Mouse (Mus musculus): ENCODE measurements at regions not wholly inside any gene's neighbourhood (a gene's known extent, or its start where the extent isn't known, plus 50 kb on each side); places are given as distances from the start of the nearest gene placed in this dataset.

DNA sequence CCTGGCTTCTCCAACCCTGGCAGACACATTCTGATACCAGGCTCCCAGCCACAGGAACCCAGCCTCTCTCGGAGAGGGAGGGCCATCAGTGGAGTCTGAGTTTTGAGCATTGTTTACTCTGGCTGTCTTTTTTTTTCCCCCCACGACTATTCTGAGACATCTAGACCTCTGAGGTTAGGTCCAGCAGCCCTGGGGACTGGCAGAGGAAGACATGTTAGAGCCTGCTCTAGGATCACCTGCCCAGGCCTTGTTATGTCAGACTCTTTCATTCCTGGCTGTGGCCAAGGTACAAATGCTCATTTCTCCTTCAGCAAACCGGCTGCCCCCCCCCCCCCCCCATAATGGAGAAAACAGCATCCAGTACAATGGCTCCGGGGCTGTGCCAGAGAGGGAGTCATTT is 291.4 kb downstream of the CK137956 start:
- H3K27ac ChIP-seq (ENCODE audit: control insufficient read depth, insufficient read depth, low read depth, low read length), result no peak overlapping the region
- no peaks in the 10 kb centered on the region for H3K4me1 ChIP-seq (ENCODE audit: control insufficient read depth, insufficient read depth, low read length)
- H3K4me3 ChIP-seq (ENCODE audit: control insufficient read depth, low read depth, low read length), result no peak overlapping the region
- TF ChIP-seq POLR2A (IDR thresholded peaks at IDR 0.05; ENCODE audit: control insufficient read depth, low read depth, low read length), result no peak
- no peak for TF ChIP-seq CTCF (IDR thresholded peaks at IDR 0.05; ENCODE audit: control insufficient read depth, insufficient read depth, insufficient replicate concordance, low read depth, low read length)
- H3K36me3 ChIP-seq (ENCODE audit: control insufficient read depth, insufficient read depth, low read length), result no peaks in the 10 kb centered on the region
- no peaks in the 10 kb centered on the region for H3K27me3 ChIP-seq (ENCODE audit: control insufficient read depth, insufficient read depth, low read length)

DNA sequence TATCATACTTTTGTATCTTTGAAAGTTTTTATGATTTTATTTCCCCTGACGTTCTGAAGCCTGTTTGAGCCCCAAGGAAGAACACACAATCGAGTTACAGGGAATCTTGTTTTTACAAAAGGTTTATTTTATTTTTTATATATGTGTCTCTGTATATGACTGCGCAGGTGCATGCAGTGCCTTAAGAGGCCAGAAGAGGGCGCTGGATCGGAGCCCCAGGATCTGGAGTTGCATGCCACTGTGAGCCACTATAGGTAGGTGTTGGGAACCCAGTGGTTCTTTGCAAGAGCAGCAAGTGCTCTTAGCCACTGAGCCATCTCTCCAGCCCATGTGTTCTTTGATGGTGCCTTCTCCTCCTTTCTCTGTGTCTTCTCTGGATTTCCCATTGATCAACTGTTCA is 292.3 kb downstream of the CK137956 start:
- peak; percentile 60; the same call in 1 of the 2 replicates for TF ChIP-seq CTCF (IDR thresholded peaks at IDR 0.05; ENCODE audit: control insufficient read depth, insufficient read depth, insufficient replicate concordance, low read depth, low read length)
- no peak for TF ChIP-seq POLR2A (IDR thresholded peaks at IDR 0.05; ENCODE audit: control insufficient read depth, low read depth, low read length)
- no peak overlapping the region for H3K4me3 ChIP-seq (ENCODE audit: control insufficient read depth, low read depth, low read length)
- no peaks in the 10 kb centered on the region for H3K27me3 ChIP-seq (ENCODE audit: control insufficient read depth, insufficient read depth, low read length)

DNA sequence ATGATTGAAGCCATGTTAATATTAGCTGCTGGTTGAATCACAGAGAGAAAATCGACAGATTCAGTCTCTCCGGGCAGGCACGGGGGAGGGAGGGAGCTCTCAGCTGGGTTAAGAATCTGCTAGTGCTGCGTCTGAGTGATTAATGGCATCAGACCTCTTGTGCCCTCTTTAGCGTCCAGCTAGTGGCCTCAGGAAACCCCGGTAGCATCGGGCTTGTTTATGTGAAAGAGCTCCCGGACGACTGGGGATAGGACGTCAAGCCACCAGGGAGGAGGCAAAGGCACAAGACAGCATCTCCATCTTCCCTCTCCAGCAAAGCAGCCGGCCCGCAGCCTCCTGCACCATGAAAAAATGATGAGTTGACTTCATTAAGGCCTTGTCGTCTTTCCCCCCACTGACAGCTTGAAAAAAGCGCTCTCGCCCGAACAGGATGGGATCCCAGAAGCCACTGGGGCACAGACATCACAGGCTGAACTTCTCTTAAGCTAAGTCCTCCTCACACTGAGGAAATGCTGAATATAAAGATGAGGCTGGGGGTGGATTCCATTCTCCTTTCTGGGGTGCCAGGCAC is 294.9 kb downstream of the CK137956 start:
- Histone ChIP-seq H3K4me1 (ENCODE audit: control insufficient read depth, insufficient read depth, low read length) (no peaks in the 10 kb centered on the region), H3K27ac (ENCODE audit: control insufficient read depth, insufficient read depth, low read depth, low read length) (no peak overlapping the region), H3K4me3 (ENCODE audit: control insufficient read depth, low read depth, low read length) (no peak overlapping the region), H3K36me3 (ENCODE audit: control insufficient read depth, insufficient read depth, low read length) (no peaks in the 10 kb centered on the region), H3K27me3 (ENCODE audit: control insufficient read depth, insufficient read depth, low read length) (no peaks in the 10 kb centered on the region)
- no peak for TF ChIP-seq POLR2A (IDR thresholded peaks at IDR 0.05; ENCODE audit: control insufficient read depth, low read depth, low read length)
- no peak for TF ChIP-seq CTCF (IDR thresholded peaks at IDR 0.05; ENCODE audit: control insufficient read depth, insufficient read depth, insufficient replicate concordance, low read depth, low read length)

More for the DNA sequence above, 292.3 kb downstream of the CK137956 start:
- H3K4me1 ChIP-seq (ENCODE audit: control insufficient read depth, insufficient read depth, low read length), result no peaks in the 10 kb centered on the region
- H3K36me3 ChIP-seq (ENCODE audit: control insufficient read depth, insufficient read depth, low read length), result no peaks in the 10 kb centered on the region
- no peak overlapping the region for H3K27ac ChIP-seq (ENCODE audit: control insufficient read depth, insufficient read depth, low read depth, low read length)

DNA sequence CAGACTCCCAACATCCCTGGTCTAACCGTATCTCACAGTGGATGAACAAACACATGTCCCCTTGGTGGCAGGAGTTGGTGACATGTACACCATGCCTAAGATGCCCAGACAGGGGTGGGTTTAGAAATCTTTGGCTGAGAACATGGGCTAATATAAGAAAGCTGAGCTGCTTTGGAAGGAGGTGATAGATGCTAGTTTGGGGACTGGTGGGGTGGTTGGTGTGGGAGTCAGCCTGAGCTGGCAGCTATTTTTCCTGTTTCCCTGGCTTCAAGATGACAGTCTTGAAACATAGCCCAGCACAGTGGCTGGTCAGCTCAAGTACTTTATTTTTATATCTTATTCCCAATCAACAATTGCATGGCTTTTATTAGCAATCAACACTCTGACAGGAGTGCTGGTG is 302.0 kb upstream of the Gjb5 start:
- Histone ChIP-seq H3K36me3 (ENCODE audit: control insufficient read depth, insufficient read depth, low read length) (no peaks in the 10 kb centered on the region), H3K27me3 (ENCODE audit: control insufficient read depth, insufficient read depth, low read length) (no peaks in the 10 kb centered on the region), H3K27ac (ENCODE audit: control insufficient read depth, insufficient read depth, low read depth, low read length) (no peak overlapping the region), H3K4me3 (ENCODE audit: control insufficient read depth, low read depth, low read length) (no peak overlapping the region), H3K4me1 (ENCODE audit: control insufficient read depth, insufficient read depth, low read length) (no peaks in the 10 kb centered on the region)
- TF ChIP-seq POLR2A (IDR thresholded peaks at IDR 0.05; ENCODE audit: control insufficient read depth, low read depth, low read length), result no peak
- TF ChIP-seq CTCF (IDR thresholded peaks at IDR 0.05; ENCODE audit: control insufficient read depth, insufficient read depth, insufficient replicate concordance, low read depth, low read length), result no peak

DNA sequence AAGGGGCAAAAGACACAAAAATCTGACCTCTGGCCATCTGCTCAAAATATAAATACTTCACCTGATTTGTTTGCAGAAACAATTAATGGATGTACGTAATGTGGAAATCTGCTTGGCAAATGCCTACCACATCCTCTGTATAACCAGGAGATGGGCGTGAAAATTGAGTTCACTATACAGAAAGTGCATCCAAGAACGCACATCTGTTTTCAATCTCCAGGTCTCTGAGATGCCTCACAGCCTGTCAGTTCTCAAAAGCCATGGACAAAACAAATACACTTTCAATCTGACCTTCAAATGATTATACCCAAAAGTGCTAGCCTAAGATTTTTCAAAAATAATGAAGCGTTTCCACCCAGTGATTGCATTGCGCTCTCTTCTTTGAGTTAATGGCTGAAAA is 293.6 kb upstream of the Gjb5 start:
- H3K27ac ChIP-seq (ENCODE audit: control insufficient read depth, insufficient read depth, low read depth, low read length), result no peak overlapping the region
- TF ChIP-seq CTCF (IDR thresholded peaks at IDR 0.05; ENCODE audit: control insufficient read depth, insufficient read depth, insufficient replicate concordance, low read depth, low read length) (no peak), POLR2A (IDR thresholded peaks at IDR 0.05; ENCODE audit: control insufficient read depth, low read depth, low read length) (no peak)

DNA sequence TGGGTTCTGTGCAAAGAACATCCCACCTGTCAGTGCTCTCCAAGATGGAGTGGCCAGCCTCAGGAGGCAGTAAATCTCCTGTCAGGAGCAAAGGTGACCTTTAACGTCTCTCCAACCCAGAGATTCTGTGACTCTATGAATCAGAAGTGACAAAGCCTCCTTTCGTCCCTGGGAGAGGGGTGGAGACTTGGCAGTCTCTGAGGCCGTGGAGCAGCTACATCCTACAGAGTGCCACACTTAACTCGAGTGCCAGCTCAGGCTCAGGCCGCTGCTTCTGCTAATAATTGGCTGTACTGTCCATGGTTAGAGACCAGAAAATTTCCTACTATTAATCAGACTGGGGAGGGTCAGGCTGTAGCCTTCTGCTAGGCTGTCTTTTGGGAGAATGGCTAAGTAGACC is 290.0 kb upstream of the Gjb5 start:
- Histone ChIP-seq H3K4me1 (ENCODE audit: control insufficient read depth, insufficient read depth, low read length) (no peaks in the 10 kb centered on the region), H3K27ac (ENCODE audit: control insufficient read depth, insufficient read depth, low read depth, low read length) (no peak overlapping the region), H3K36me3 (ENCODE audit: control insufficient read depth, insufficient read depth, low read length) (no peaks in the 10 kb centered on the region), H3K27me3 (ENCODE audit: control insufficient read depth, insufficient read depth, low read length) (no peaks in the 10 kb centered on the region), H3K4me3 (ENCODE audit: control insufficient read depth, low read depth, low read length) (no peak overlapping the region)
- no peak for TF ChIP-seq CTCF (IDR thresholded peaks at IDR 0.05; ENCODE audit: control insufficient read depth, insufficient read depth, insufficient replicate concordance, low read depth, low read length)
- TF ChIP-seq POLR2A (IDR thresholded peaks at IDR 0.05; ENCODE audit: control insufficient read depth, low read depth, low read length), result no peak

More for the DNA sequence above, 293.6 kb upstream of the Gjb5 start:
- Histone ChIP-seq H3K27me3 (ENCODE audit: control insufficient read depth, insufficient read depth, low read length) (no peaks in the 10 kb centered on the region), H3K36me3 (ENCODE audit: control insufficient read depth, insufficient read depth, low read length) (no peaks in the 10 kb centered on the region), H3K4me1 (ENCODE audit: control insufficient read depth, insufficient read depth, low read length) (no peaks in the 10 kb centered on the region), H3K4me3 (ENCODE audit: control insufficient read depth, low read depth, low read length) (no peak overlapping the region)

DNA sequence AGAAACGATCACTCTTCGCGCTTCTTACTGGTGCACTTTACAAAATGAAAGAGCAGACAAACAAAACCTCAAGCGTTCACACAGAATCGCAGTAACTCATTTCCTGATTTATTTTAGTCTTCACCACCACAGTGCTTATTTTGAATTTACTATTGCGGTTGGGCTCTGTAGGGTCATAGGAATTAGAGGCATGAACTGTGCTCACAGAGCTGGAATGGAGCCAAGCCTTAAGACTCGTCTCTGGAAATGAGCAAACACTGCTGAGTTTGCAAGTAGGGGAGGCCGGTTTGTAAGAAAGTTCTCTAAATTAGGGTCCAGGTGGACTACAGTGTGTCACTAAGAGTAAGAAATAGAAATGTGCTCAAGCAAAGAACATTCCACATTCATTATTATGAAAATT is 289.2 kb upstream of the Gjb5 start:
- Histone ChIP-seq H3K4me3 (ENCODE audit: control insufficient read depth, low read depth, low read length) (no peak overlapping the region), H3K36me3 (ENCODE audit: control insufficient read depth, insufficient read depth, low read length) (no peaks in the 10 kb centered on the region), H3K4me1 (ENCODE audit: control insufficient read depth, insufficient read depth, low read length) (no peaks in the 10 kb centered on the region; the same call in 1 of the 2 replicates), H3K27me3 (ENCODE audit: control insufficient read depth, insufficient read depth, low read length) (no peaks in the 10 kb centered on the region), H3K27ac (ENCODE audit: control insufficient read depth, insufficient read depth, low read depth, low read length) (no peak overlapping the region)
- TF ChIP-seq CTCF (IDR thresholded peaks at IDR 0.05; ENCODE audit: control insufficient read depth, insufficient read depth, insufficient replicate concordance, low read depth, low read length) (no peak), POLR2A (IDR thresholded peaks at IDR 0.05; ENCODE audit: control insufficient read depth, low read depth, low read length) (no peak)

Measured in testis, adult 2 months (tissue).